Mouse (Mus musculus) forebrain, embryonic 11.5 days (tissue): ENCODE measurements around the gene Olfr741. TPM values are rescaled to one million over a fixed set of nuclear protein-coding genes. Genes with fewer than 3 reads are reported as not detected.

Source experiments
- ATAC-seq: fragments of 200-750 bp; cut with Nextera tagmentation; replicated peaks from 2 replicates; pipeline ENCODE4 v1.8.0; 2017; ENCODE audit warnings: moderate TSS enrichment; ENCODE audit not compliant: low FRiP score
- DNase-seq: peaks from one replicate; pipeline ENCODE4 v3.0.0-alpha.2; 2017; ENCODE audit warnings: low spot score
- H3K27ac ChIP-seq: fragments of 300-500 bp; sonication (generic); 2 replicates; pipeline ENCODE4 v1.5.1; 2014; ENCODE audit warnings: low read depth, low read length
- H3K27me3 ChIP-seq: fragments of 300-500 bp; sonication (generic); 2 replicates; pipeline ENCODE4 v1.6.1; 2014; ENCODE audit warnings: mild to moderate bottlenecking, low read length, mixed read lengths; ENCODE audit not compliant: control insufficient read depth, insufficient read depth
- H3K36me3 ChIP-seq: fragments of 300-500 bp; sonication (generic); 2 replicates; pipeline ENCODE4 v1.6.1; 2014; ENCODE audit warnings: mild to moderate bottlenecking, low read length, moderate library complexity, mixed read lengths; ENCODE audit not compliant: control insufficient read depth, insufficient read depth
- H3K4me1 ChIP-seq: fragments of 300-500 bp; sonication (generic); replicated peaks from 2 replicates; pipeline ENCODE4 v1.6.1; 2014; ENCODE audit warnings: low read length, mixed read lengths; ENCODE audit not compliant: control insufficient read depth, insufficient read depth
- H3K4me2 ChIP-seq: fragments of 300-500 bp; sonication (generic); 2 replicates; pipeline ENCODE4 v1.6.1; 2014; ENCODE audit warnings: low read depth, mild to moderate bottlenecking, low read length, moderate library complexity, mixed read lengths; ENCODE audit not compliant: severe bottlenecking
- H3K4me3 ChIP-seq: fragments of 300-500 bp; sonication (generic); 2 replicates; pipeline ENCODE4 v1.5.1; 2014; ENCODE audit warnings: low read depth, low read length
- H3K9ac ChIP-seq: fragments of 300-500 bp; sonication (generic); 2 replicates; pipeline ENCODE4 v1.6.1; 2014; ENCODE audit warnings: low read length
- H3K9me3 ChIP-seq: fragments of 300-500 bp; sonication (generic); 2 replicates; pipeline ENCODE4 v1.6.1; 2016; ENCODE audit warnings: low read length, mixed read lengths; ENCODE audit not compliant: control insufficient read depth
- WGBS: fragments of 180-500 bp; shearing (Covaris S2); extraction: QIAGEN DNeasy Blood & Tissue Kit; methylation state at CpG from one replicate; pipeline ENCODE4 v1.1.7; 2014; 5-methylcytosine and 5-hydroxymethylcytosine counted together
- polyA plus RNA-seq: library from polyadenylated mRNA; unstranded; fragments of >200 nt; fragmentation: Nextera tagmentation; extraction: Ambion mirVana; gene quantifications from 2 replicates; pipeline ENCODE4 v1.2.1, GENCODE M21; 2014

Gene Olfr741
- polyA plus RNA-seq, result not detected in 2 replicates

- no peaks in the 10 kb centered on the region for H3K27me3 ChIP-seq
- no peaks in the 10 kb centered on the region for H3K36me3 ChIP-seq
- no peaks in the 10 kb centered on the region for H3K9me3 ChIP-seq
- no peak within 1 kb of the TSS for H3K27ac ChIP-seq
- H3K4me2 ChIP-seq, result no peak within 1 kb of the TSS
- H3K4me1 ChIP-seq, result no peaks in the 10 kb centered on the region
- 81% methylated on average over 2 of the region's 2 CpGs for WGBS
- H3K4me3 ChIP-seq, result no peak within 1 kb of the TSS
- DNase-seq, result no peak
- ATAC-seq, result no peak
- H3K9ac ChIP-seq, result no peak within 1 kb of the TSS
These were observed at the start of gene Olfr741 for GRCm38 (mm10) chr14:50472438-50472837. Olfr741 (plus strand) TSS chr14:50472738.

- ATAC-seq (no peak), DNase-seq (no peak)
- H3K9ac ChIP-seq, result no peak within 1 kb of the TSS
- no peak within 1 kb of the TSS for H3K4me2 ChIP-seq
- no peaks in the 10 kb centered on the region for H3K27me3 ChIP-seq
- H3K27ac ChIP-seq, result no peak within 1 kb of the TSS
- H3K4me1 ChIP-seq, result no peaks in the 10 kb centered on the region
- 80% methylated on average over 3 of the region's 3 CpGs for WGBS
- no peaks in the 10 kb centered on the region for H3K9me3 ChIP-seq
- H3K4me3 ChIP-seq, result no peak within 1 kb of the TSS
- H3K36me3 ChIP-seq, result no peaks in the 10 kb centered on the region
These were observed 27.3 kb upstream of the Olfr741 start, which contains the start of gene Olfr740 for GRCm38 (mm10) chr14:50445245-50445644. Olfr740 (plus strand) TSS chr14:50445545.

GRCm38 (mm10) chr14:50478406-50478805, 5.9 kb downstream of the Olfr741 start:
- Histone ChIP-seq H3K4me1 (no peaks in the 10 kb centered on the region), H3K36me3 (no peaks in the 10 kb centered on the region), H3K27ac (no peak overlapping the region), H3K4me2 (no peak overlapping the region), H3K9me3 (no peaks in the 10 kb centered on the region), H3K27me3 (no peaks in the 10 kb centered on the region), H3K4me3 (no peak overlapping the region), H3K9ac (no peak overlapping the region)
- DNase-seq (no peak), ATAC-seq (no peak)
- 77% methylated on average over 2 of the region's 2 CpGs for WGBS

- ATAC-seq, result no peak
These were observed 30.8 kb downstream of the Olfr741 start, which contains the start of gene Olfr742 for GRCm38 (mm10) chr14:50503300-50503699. Olfr742 (plus strand) TSS chr14:50503600.

GRCm38 (mm10) chr14:50521539-50521938, 49.0 kb downstream of the Olfr741 start, which contains the start of gene Olfr743:
Olfr743 (plus strand) TSS chr14:50521839.
- Histone ChIP-seq H3K4me1 (no peaks in the 10 kb centered on the region), H3K4me3 (no peak within 1 kb of the TSS), H3K9ac (no peak within 1 kb of the TSS), H3K27me3 (no peaks in the 10 kb centered on the region), H3K36me3 (no peaks in the 10 kb centered on the region), H3K4me2 (no peak within 1 kb of the TSS), H3K9me3 (no peaks in the 10 kb centered on the region), H3K27ac (no peak within 1 kb of the TSS)
- ATAC-seq (no peak), DNase-seq (no peak)

More at GRCm38 (mm10) chr14:50503300-50503699, 30.8 kb downstream of the Olfr741 start, which contains the start of gene Olfr742:
- no peak for DNase-seq
- 61% methylated on average over 2 of the region's 2 CpGs for WGBS
- Histone ChIP-seq H3K4me3 (no peak within 1 kb of the TSS), H3K4me1 (no peaks in the 10 kb centered on the region), H3K9me3 (no peaks in the 10 kb centered on the region), H3K9ac (no peak within 1 kb of the TSS), H3K27ac (no peak within 1 kb of the TSS), H3K4me2 (no peak within 1 kb of the TSS), H3K27me3 (no peaks in the 10 kb centered on the region), H3K36me3 (no peaks in the 10 kb centered on the region)

Other genes with a start within 250 kb of the Olfr741 start
- gene Olfr731, start 230.9 kb upstream of the Olfr741 start, polyA plus RNA-seq, result not detected in 2 replicates
- not detected in 2 replicates for gene Olfr732, start 188.5 kb upstream of the Olfr741 start, polyA plus RNA-seq
- gene Olfr733, start 171.2 kb upstream of the Olfr741 start, polyA plus RNA-seq, result not detected in 2 replicates
- gene Olfr734, start 146.0 kb upstream of the Olfr741 start, polyA plus RNA-seq, result not detected in 2 replicates
- not detected in 2 replicates for gene Olfr735, start 123.9 kb upstream of the Olfr741 start, polyA plus RNA-seq
- not detected in 2 replicates for gene Tlr11, start 114.8 kb upstream of the Olfr741 start, polyA plus RNA-seq
- gene Olfr736, start 91.6 kb upstream of the Olfr741 start, polyA plus RNA-seq, result not detected in 2 replicates
- not detected in 2 replicates for gene Olfr738, start 65.2 kb upstream of the Olfr741 start, polyA plus RNA-seq
- not detected in 2 replicates for gene Olfr739, start 54.1 kb upstream of the Olfr741 start, polyA plus RNA-seq
- not detected in 2 replicates for gene Olfr740, start 27.2 kb upstream of the Olfr741 start, polyA plus RNA-seq
- not detected in 2 replicates for gene Olfr742, start 30.9 kb downstream of the Olfr741 start, polyA plus RNA-seq
- not detected in 2 replicates for gene Olfr743, start 49.1 kb downstream of the Olfr741 start, polyA plus RNA-seq
- gene Olfr744, start 142.1 kb downstream of the Olfr741 start, polyA plus RNA-seq, result not detected in 2 replicates
- gene Olfr745, start 166.7 kb downstream of the Olfr741 start, polyA plus RNA-seq, result not detected in 2 replicates
- gene Olfr746, start 174.3 kb downstream of the Olfr741 start, polyA plus RNA-seq, result not detected in 2 replicates
- gene Olfr747, start 220.5 kb downstream of the Olfr741 start, polyA plus RNA-seq, result not detected in 2 replicates
- gene Olfr748, start 234.6 kb downstream of the Olfr741 start, polyA plus RNA-seq, result not detected in 2 replicates